Mouse (Mus musculus) stomach, postnatal 0 days (tissue): ENCODE measurements around the gene Ank3. TPM values are rescaled to one million over a fixed set of nuclear protein-coding genes. Genes with fewer than 3 reads are reported as not detected.
A peak's percentile ranks its signal among the peaks of the same experiment; 100 is the strongest.

Source experiments
- ATAC-seq: fragments of 200-750 bp; cut with Nextera tagmentation; 2 replicates; pipeline ENCODE4 v1.8.0; 2017; ENCODE audit not compliant: low FRiP score, low TSS enrichment
- DNase-seq: peaks from one replicate; pipeline ENCODE4 v3.0.0-alpha.2; 2016; ENCODE audit warnings: low spot score
- H3K27ac ChIP-seq: fragments of 300-500 bp; sonication (generic); replicated peaks from 2 replicates; pipeline ENCODE4 v1.5.1; 2014; ENCODE audit warnings: mild to moderate bottlenecking, control low read depth
- H3K27me3 ChIP-seq: fragments of 300-500 bp; sonication (generic); 2 replicates; pipeline ENCODE4 v1.6.1; 2014; ENCODE audit warnings: low read length; ENCODE audit not compliant: control insufficient read depth, insufficient read depth
- H3K36me3 ChIP-seq: fragments of 300-500 bp; sonication (generic); 2 replicates; pipeline ENCODE4 v1.6.1; 2014; ENCODE audit warnings: low read length, mixed read lengths; ENCODE audit not compliant: control insufficient read depth, insufficient read depth
- H3K4me1 ChIP-seq: fragments of 300-500 bp; sonication (generic); replicated peaks from 2 replicates; pipeline ENCODE4 v1.6.1; 2014; ENCODE audit warnings: antibody characterized with exemption; ENCODE audit not compliant: control insufficient read depth, insufficient read depth
- H3K4me2 ChIP-seq: fragments of 300-500 bp; sonication (generic); replicated peaks from 2 replicates; pipeline ENCODE4 v1.6.1; 2014; ENCODE audit warnings: low read depth, mild to moderate bottlenecking, control low read depth, moderate library complexity
- H3K4me3 ChIP-seq: fragments of 300-500 bp; sonication (generic); 2 replicates; pipeline ENCODE4 v1.5.1; 2014; ENCODE audit warnings: low read depth, low read length, control low read depth
- H3K9ac ChIP-seq: fragments of 300-500 bp; sonication (generic); 2 replicates; pipeline ENCODE4 v1.6.1; 2014; ENCODE audit warnings: mild to moderate bottlenecking, low read length, control low read depth, mixed read lengths
- H3K9me3 ChIP-seq: fragments of 300-500 bp; sonication (generic); 2 replicates; pipeline ENCODE4 v1.6.1; 2016; ENCODE audit warnings: low read length; ENCODE audit not compliant: control insufficient read depth
- CTCF ChIP-seq: IDR thresholded peaks from 2 replicates; pipeline ENCODE4 v1.5.1; 2016; ENCODE audit warnings: antibody characterized with exemption, low read depth, mild to moderate bottlenecking, moderate library complexity
- EP300 ChIP-seq: optimal IDR thresholded peaks from 2 replicates; pipeline ENCODE3; 2016; ENCODE audit warnings: antibody characterized with exemption
- WGBS: fragments of 180-500 bp; shearing (Covaris S2); extraction: QIAGEN DNeasy Blood & Tissue Kit; methylation state at CpG from one replicate; pipeline ENCODE4 v1.1.7; 2014; 5-methylcytosine and 5-hydroxymethylcytosine counted together
- polyA plus RNA-seq: library from polyadenylated mRNA; unstranded; fragments of >200 nt; fragmentation: Nextera tagmentation; extraction: Ambion mirVana; gene quantifications from 2 replicates; pipeline ENCODE4 v1.2.1, GENCODE M21; 2015

Ank3 gene
- polyA plus RNA-seq, 1 experiment from 2014 or later: 16.0 TPM

DNA sequence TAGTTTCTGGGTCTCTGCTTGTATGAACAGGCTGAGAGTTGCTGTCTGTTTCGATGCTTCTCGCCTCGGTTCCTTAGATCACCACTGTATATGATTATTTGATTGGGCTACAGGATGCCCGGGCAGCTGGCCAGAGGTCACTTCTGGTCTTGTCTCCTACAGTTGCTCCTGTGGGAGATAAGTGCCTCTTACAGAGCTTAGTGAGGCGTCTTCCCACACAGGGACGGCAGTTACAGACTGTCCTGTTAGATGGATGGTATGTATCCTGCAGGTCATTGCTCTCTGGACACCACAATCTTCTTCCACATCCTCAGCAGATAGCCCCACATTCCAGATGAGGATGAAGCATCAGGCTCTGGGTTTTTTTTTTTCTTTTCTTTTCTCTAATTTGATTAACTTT is 21.7 kb downstream of the Ank3 start:
- DNase-seq (no peak), ATAC-seq (no peak)
- no peak overlapping the region for H3K9ac ChIP-seq
- no peaks in the 10 kb centered on the region for H3K9me3 ChIP-seq
- WGBS: 55% methylated on average over 6 of the region's 6 CpGs
- no peaks in the 10 kb centered on the region for H3K4me1 ChIP-seq
- H3K4me2 ChIP-seq: no peak overlapping the region
- no peak overlapping the region for H3K4me3 ChIP-seq
- H3K27ac ChIP-seq: no peak overlapping the region
- no peaks in the 10 kb centered on the region for H3K27me3 ChIP-seq
- H3K36me3 ChIP-seq: no peaks in the 10 kb centered on the region
- TF ChIP-seq EP300 (no peak), CTCF (no peak)

- Histone ChIP-seq H3K27ac (no peak overlapping the region), H3K9ac (no peak overlapping the region), H3K4me2 (no peak overlapping the region), H3K36me3 (no peaks in the 10 kb centered on the region), H3K4me3 (no peak overlapping the region), H3K27me3 (no peaks in the 10 kb centered on the region), H3K9me3 (no peaks in the 10 kb centered on the region), H3K4me1 (no peaks in the 10 kb centered on the region)
- no peak for ATAC-seq
- TF ChIP-seq EP300 (no peak), CTCF (no peak)
- no peak for DNase-seq
- WGBS: 96% methylated on average over 3 of the region's 3 CpGs
Measured at GRCm38 (mm10) chr10:69424051-69424450, 25.5 kb downstream of the Ank3 start.

GRCm38 (mm10) chr10:69430138-69430537 is 31.6 kb downstream of the Ank3 start:
- peak; percentile 37 for DNase-seq
- H3K27ac ChIP-seq: no peak overlapping the region
- no peak for TF ChIP-seq EP300
- TF ChIP-seq CTCF: no peak
- H3K27me3 ChIP-seq: no peaks in the 10 kb centered on the region
- peak; percentile 88 for ATAC-seq
- H3K4me2 ChIP-seq: no peak overlapping the region
- no peaks in the 10 kb centered on the region for H3K36me3 ChIP-seq
- H3K9me3 ChIP-seq: no peaks in the 10 kb centered on the region
- H3K9ac ChIP-seq: no peak overlapping the region
- no peak overlapping the region for H3K4me3 ChIP-seq
- no peaks in the 10 kb centered on the region for H3K4me1 ChIP-seq
- WGBS: 29% methylated on average over 4 of the region's 4 CpGs

DNA sequence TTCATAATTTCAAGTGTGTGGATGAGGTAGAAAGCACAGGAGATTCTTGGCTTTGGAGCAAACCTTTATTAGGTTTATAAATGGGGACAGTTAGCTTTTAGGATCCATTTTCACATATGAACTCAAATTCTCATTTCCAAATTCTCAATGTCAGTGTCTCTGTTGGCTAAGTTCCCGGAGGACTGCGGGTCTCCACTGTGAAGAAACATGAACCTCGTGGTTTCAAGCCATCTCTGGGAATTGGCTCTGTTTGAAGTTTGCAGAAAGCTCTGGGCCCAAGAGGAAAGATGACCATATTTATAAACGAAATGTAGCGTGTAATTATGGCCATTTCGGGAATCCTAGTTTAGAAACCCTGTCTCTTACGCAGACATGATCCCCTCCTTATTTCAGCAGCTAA is 32.5 kb downstream of the Ank3 start:
- H3K4me3 ChIP-seq: no peak overlapping the region
- no peak for DNase-seq
- H3K27me3 ChIP-seq: no peaks in the 10 kb centered on the region
- no peak overlapping the region for H3K27ac ChIP-seq
- H3K9ac ChIP-seq: no peak overlapping the region
- ATAC-seq: no peak
- no peaks in the 10 kb centered on the region for H3K9me3 ChIP-seq
- H3K36me3 ChIP-seq: no peaks in the 10 kb centered on the region
- TF ChIP-seq CTCF (no peak), EP300 (no peak)
- no peak overlapping the region for H3K4me2 ChIP-seq
- no peaks in the 10 kb centered on the region for H3K4me1 ChIP-seq
- WGBS: 61% methylated on average over 7 of the region's 7 CpGs

GRCm38 (mm10) chr10:69435213-69435612 is 36.6 kb downstream of the Ank3 start:
- H3K27me3 ChIP-seq: no peaks in the 10 kb centered on the region
- no peaks in the 10 kb centered on the region for H3K4me1 ChIP-seq
- H3K27ac ChIP-seq: no peak overlapping the region
- no peaks in the 10 kb centered on the region for H3K36me3 ChIP-seq
- DNase-seq (no peak), ATAC-seq (no peak)
- H3K4me2 ChIP-seq: no peak overlapping the region
- H3K9me3 ChIP-seq: no peaks in the 10 kb centered on the region
- H3K9ac ChIP-seq: no peak overlapping the region
- WGBS: 76% methylated on average over 6 of the region's 6 CpGs
- H3K4me3 ChIP-seq: no peak overlapping the region
- no peak for TF ChIP-seq CTCF
- TF ChIP-seq EP300: no peak

GRCm38 (mm10) chr10:69439449-69439848 is 40.9 kb downstream of the Ank3 start:
- no peaks in the 10 kb centered on the region for H3K4me1 ChIP-seq
- ATAC-seq (no peak), DNase-seq (no peak)
- TF ChIP-seq EP300: no peak
- no peak for TF ChIP-seq CTCF
- H3K9me3 ChIP-seq: no peaks in the 10 kb centered on the region
- no peaks in the 10 kb centered on the region for H3K27me3 ChIP-seq
- H3K27ac ChIP-seq: no peak overlapping the region
- no peak overlapping the region for H3K4me2 ChIP-seq
- H3K4me3 ChIP-seq: no peak overlapping the region
- 68% methylated on average over 8 of the region's 8 CpGs for WGBS
- H3K36me3 ChIP-seq: no peaks in the 10 kb centered on the region
- no peak overlapping the region for H3K9ac ChIP-seq
